Mouse (Mus musculus): ENCODE data around the gene Tmem169. TPM values are rescaled to one million over a fixed set of nuclear protein-coding genes. Genes with fewer than 3 reads are reported as not detected.
A peak's percentile ranks its signal among the peaks of the same experiment; 100 is the strongest.
"Not testable (repeated sequence)": the region's sequence is repeated elsewhere in the genome, so short reads cannot be mapped to it uniquely, and the experiment has no call there.

The Tmem169 gene
- 11.9 and 12.4 TPM in 2 replicates for polyA plus RNA-seq (2014; fragmentation: Nextera tagmentation; extraction: Ambion mirVana)

DNA sequence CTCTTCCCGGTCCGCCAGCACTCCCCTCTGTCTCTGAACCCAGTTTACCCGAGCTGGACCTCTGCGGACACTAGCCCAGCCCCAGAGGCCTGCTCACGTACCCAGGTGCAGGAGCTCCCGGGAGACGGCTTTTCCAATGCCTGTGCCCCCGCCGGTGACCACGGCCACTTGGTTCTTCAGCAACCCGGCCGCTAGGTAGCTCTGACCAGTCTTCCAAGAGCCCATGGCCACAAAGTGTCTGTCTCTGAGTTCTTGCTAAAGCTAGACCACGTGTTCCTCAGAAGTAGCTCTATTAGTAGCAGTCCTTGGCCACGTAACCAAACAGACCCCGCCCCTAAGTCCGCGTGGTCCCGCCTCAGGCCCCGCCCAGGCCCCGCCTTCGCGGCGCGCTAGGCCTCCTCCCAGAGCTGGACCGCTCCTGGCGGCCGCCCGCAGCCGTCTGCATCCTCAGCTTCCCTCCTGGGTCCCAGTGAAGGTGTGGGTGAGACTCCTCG is at the start of gene Tmem169, which contains the start of gene Pecr:
Gene Tmem169, plus strand, starts transcription at position 378 of the 494 bp plus-strand sequence.
Gene Pecr, minus strand, starts transcription at position 323 of the 494 bp plus-strand sequence.
- peaks cover 4% of the 10 kb centered on the region; the same call in 1 of the 2 replicates for H3K4me1 ChIP-seq (replicated peaks; ENCODE audit: control insufficient read depth, insufficient read depth, low read length)
- H3K9me3 ChIP-seq (ENCODE audit: control insufficient read depth, low read length): no peaks in the 10 kb centered on the region
- ATAC-seq (replicated peaks; ENCODE audit: low FRiP score) (peak; percentile 99), DNase-seq (ENCODE audit: low spot score) (peak; percentile 96)
- peak within 1 kb of the TSS; percentile 50 for H3K4me3 ChIP-seq (ENCODE audit: low read depth, low read length)
- peak within 1 kb of the TSS; percentile 83 for H3K4me2 ChIP-seq (ENCODE audit: low read depth, low read length, severe bottlenecking)
- H3K9ac ChIP-seq (ENCODE audit: low read length): peak within 1 kb of the TSS; percentile 72
- H3K36me3 ChIP-seq (ENCODE audit: control insufficient read depth, insufficient read depth, low read length): no peaks in the 10 kb centered on the region
- H3K27me3 ChIP-seq (ENCODE audit: control insufficient read depth, insufficient read depth, low read length): no peaks in the 10 kb centered on the region
- H3K27ac ChIP-seq (ENCODE audit: low read depth, low read length): no peak within 1 kb of the TSS
- WGBS: under 1% methylated on average over 30 of the region's 30 CpGs

DNA sequence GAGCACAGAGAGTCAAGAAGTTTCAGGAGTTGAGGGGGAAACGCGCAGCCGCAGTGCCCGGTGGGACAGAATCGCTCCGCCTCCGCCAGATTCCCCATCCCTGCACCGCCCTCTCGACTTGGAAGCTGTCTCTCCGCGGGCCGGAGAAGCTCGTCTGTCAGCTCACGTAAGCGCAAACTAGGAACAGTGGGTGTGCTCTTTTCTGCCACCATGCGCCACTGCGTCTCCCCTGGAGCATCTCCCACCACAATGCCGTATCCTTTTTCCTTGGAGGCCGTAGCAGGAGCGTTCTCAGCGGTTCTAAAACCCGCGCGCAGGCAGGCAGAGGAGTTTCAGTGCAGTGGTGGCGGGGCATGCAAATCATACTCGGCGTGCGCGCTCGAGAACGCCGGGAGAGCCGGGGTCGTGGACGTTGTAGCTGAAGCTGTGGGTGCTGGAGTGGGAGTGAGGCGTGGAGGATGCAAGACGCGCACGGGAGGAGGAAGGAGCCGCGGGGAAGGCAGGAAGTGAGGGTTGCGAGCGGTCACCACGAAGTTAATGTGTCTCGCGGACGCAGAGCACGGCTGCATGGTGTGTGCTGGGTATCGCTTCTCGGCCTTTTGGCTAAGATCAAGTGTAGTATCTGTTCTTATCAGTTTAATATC is 47.7 kb upstream of the Tmem169 start:
- H3K36me3 ChIP-seq (ENCODE audit: control insufficient read depth, insufficient read depth, low read length); H3K27me3 ChIP-seq (ENCODE audit: control insufficient read depth, insufficient read depth, low read length); H3K9me3 ChIP-seq (ENCODE audit: control insufficient read depth, low read length); H3K4me1 ChIP-seq (replicated peaks; ENCODE audit: control insufficient read depth, insufficient read depth, low read length); H3K27ac ChIP-seq (ENCODE audit: low read depth, low read length): not testable (repeated sequence)
- DNase-seq (ENCODE audit: low spot score) (peak; percentile 86), ATAC-seq (replicated peaks; ENCODE audit: low FRiP score) (peak; percentile 87)
- Histone ChIP-seq H3K4me3 (ENCODE audit: low read depth, low read length) (peak overlapping the region; percentile 49), H3K9ac (ENCODE audit: low read length) (peak overlapping the region; percentile 52), H3K4me2 (ENCODE audit: low read depth, low read length, severe bottlenecking) (peak overlapping the region; percentile 76)
- WGBS: under 1% methylated on average over 35 of the region's 50 CpGs

GRCm38 (mm10) chr1:72237007-72237775 is 47.0 kb upstream of the Tmem169 start:
- Histone ChIP-seq H3K4me3 (ENCODE audit: low read depth, low read length) (no peak overlapping the region), H3K9ac (ENCODE audit: low read length) (no peak overlapping the region), H3K4me1 (replicated peaks; ENCODE audit: control insufficient read depth, insufficient read depth, low read length) (no peaks in the 10 kb centered on the region), H3K9me3 (ENCODE audit: control insufficient read depth, low read length) (no peaks in the 10 kb centered on the region), H3K4me2 (ENCODE audit: low read depth, low read length, severe bottlenecking) (peak overlapping the region; percentile 20; the same call in 1 of the 2 replicates), H3K36me3 (ENCODE audit: control insufficient read depth, insufficient read depth, low read length) (no peaks in the 10 kb centered on the region), H3K27ac (ENCODE audit: low read depth, low read length) (no peak overlapping the region), H3K27me3 (ENCODE audit: control insufficient read depth, insufficient read depth, low read length) (no peaks in the 10 kb centered on the region; the same call in 1 of the 2 replicates)
- WGBS: 9% methylated on average over 11 of the region's 13 CpGs
- DNase-seq (ENCODE audit: low spot score): no peak
- no peak for ATAC-seq (replicated peaks; ENCODE audit: low FRiP score)

DNA sequence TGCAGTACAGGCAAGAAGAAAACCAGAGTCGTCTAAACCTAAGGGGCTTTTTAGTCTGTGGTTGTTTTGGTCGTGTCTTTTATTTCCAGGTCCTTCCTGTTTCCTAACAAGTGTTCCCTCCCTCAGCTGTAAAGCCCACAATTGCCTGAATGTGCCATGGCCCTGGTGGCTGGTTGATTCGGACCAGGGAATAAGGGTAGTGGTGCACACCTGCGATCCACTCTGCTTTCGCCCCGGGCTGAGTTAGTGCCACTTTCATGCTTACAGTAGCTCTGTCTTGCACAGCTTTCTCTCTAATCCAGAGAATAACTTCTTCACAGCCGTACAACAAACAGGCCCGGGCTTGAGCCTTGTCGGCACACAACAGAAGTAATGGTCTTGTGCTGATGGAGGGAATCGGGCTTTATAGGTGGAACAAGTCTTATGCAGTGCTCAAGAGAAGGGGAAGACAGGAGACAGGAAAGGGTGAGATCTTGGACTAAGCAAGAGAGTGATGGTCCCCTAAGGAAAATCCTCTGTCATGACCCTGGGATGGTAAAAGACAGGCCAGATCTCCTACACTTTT is 46.1 kb upstream of the Tmem169 start:
- ATAC-seq (replicated peaks; ENCODE audit: low FRiP score) (no peak), DNase-seq (ENCODE audit: low spot score) (no peak)
- 66% methylated on average over 10 of the region's 10 CpGs for WGBS
- Histone ChIP-seq H3K9me3 (ENCODE audit: control insufficient read depth, low read length) (no peaks in the 10 kb centered on the region), H3K36me3 (ENCODE audit: control insufficient read depth, insufficient read depth, low read length) (no peaks in the 10 kb centered on the region), H3K4me1 (replicated peaks; ENCODE audit: control insufficient read depth, insufficient read depth, low read length) (no peaks in the 10 kb centered on the region), H3K9ac (ENCODE audit: low read length) (no peak overlapping the region), H3K27me3 (ENCODE audit: control insufficient read depth, insufficient read depth, low read length) (no peaks in the 10 kb centered on the region; the same call in 1 of the 2 replicates), H3K4me3 (ENCODE audit: low read depth, low read length) (no peak overlapping the region), H3K4me2 (ENCODE audit: low read depth, low read length, severe bottlenecking) (no peak overlapping the region), H3K27ac (ENCODE audit: low read depth, low read length) (no peak overlapping the region)

DNA sequence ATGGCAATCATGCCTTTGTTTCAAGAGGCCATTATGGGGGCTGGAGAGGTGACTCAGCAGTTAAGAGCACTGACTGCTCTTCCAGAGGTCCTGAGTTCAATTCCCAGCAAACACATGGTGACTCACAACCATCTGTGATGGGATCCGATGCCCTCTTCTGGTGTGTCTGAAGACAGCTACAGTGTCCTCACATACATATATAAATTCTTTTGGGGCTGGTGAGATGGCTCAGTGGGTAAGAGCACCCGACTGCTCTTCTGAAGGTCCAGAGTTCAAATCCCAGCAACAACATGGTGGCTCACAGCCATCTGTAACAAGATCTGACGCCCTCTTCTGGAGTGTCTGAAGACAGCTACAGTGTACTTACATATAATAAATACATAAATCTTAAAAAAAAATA is 45.1 kb upstream of the Tmem169 start:
- not testable (repeated sequence) for H3K4me1 ChIP-seq (replicated peaks; ENCODE audit: control insufficient read depth, insufficient read depth, low read length); H3K36me3 ChIP-seq (ENCODE audit: control insufficient read depth, insufficient read depth, low read length); H3K27ac ChIP-seq (ENCODE audit: low read depth, low read length); H3K9ac ChIP-seq (ENCODE audit: low read length); ATAC-seq (replicated peaks; ENCODE audit: low FRiP score); DNase-seq (ENCODE audit: low spot score); H3K4me2 ChIP-seq (ENCODE audit: low read depth, low read length, severe bottlenecking); H3K9me3 ChIP-seq (ENCODE audit: control insufficient read depth, low read length); H3K27me3 ChIP-seq (ENCODE audit: control insufficient read depth, insufficient read depth, low read length); H3K4me3 ChIP-seq (ENCODE audit: low read depth, low read length)
- 81% methylated on average over 3 of the region's 3 CpGs for WGBS

GRCm38 (mm10) chr1:72242581-72243143 is 41.5 kb upstream of the Tmem169 start:
- DNase-seq (ENCODE audit: low spot score) (no peak), ATAC-seq (replicated peaks; ENCODE audit: low FRiP score) (no peak)
- Histone ChIP-seq H3K36me3 (ENCODE audit: control insufficient read depth, insufficient read depth, low read length) (no peaks in the 10 kb centered on the region), H3K4me1 (replicated peaks; ENCODE audit: control insufficient read depth, insufficient read depth, low read length) (no peaks in the 10 kb centered on the region), H3K9me3 (ENCODE audit: control insufficient read depth, low read length) (no peaks in the 10 kb centered on the region), H3K4me2 (ENCODE audit: low read depth, low read length, severe bottlenecking) (no peak overlapping the region), H3K4me3 (ENCODE audit: low read depth, low read length) (no peak overlapping the region), H3K27me3 (ENCODE audit: control insufficient read depth, insufficient read depth, low read length) (no peaks in the 10 kb centered on the region), H3K9ac (ENCODE audit: low read length) (no peak overlapping the region), H3K27ac (ENCODE audit: low read depth, low read length) (no peak overlapping the region)
- 79% methylated on average over 5 of the region's 5 CpGs for WGBS

GRCm38 (mm10) chr1:72243656-72244316 is 40.4 kb upstream of the Tmem169 start:
- ATAC-seq (replicated peaks; ENCODE audit: low FRiP score): peak; percentile 96
- WGBS: under 1% methylated on average over 45 of the region's 47 CpGs
- Histone ChIP-seq H3K36me3 (ENCODE audit: control insufficient read depth, insufficient read depth, low read length) (no peaks in the 10 kb centered on the region), H3K4me3 (ENCODE audit: low read depth, low read length) (peak overlapping the region; percentile 40), H3K9me3 (ENCODE audit: control insufficient read depth, low read length) (no peaks in the 10 kb centered on the region), H3K27me3 (ENCODE audit: control insufficient read depth, insufficient read depth, low read length) (no peaks in the 10 kb centered on the region), H3K4me2 (ENCODE audit: low read depth, low read length, severe bottlenecking) (peak overlapping the region; percentile 64), H3K27ac (ENCODE audit: low read depth, low read length) (peak overlapping the region; percentile 92), H3K4me1 (replicated peaks; ENCODE audit: control insufficient read depth, insufficient read depth, low read length) (no peaks in the 10 kb centered on the region), H3K9ac (ENCODE audit: low read length) (peak overlapping the region; percentile 87)
- peak; percentile 97 for DNase-seq (ENCODE audit: low spot score)

Measured in forebrain, embryonic 11.5 days (tissue).